Mouse (Mus musculus) intestine, embryonic 16.5 days (tissue): ENCODE data around the gene Syne2. TPM values are rescaled to one million over a fixed set of nuclear protein-coding genes. Genes with fewer than 3 reads are reported as not detected.

Experiments
- ATAC-seq: fragments of 200-750 bp; cut with Nextera tagmentation; 2 replicates; pipeline ENCODE4 v1.8.0; 2017; ENCODE audit warnings: moderate TSS enrichment, moderate library complexity
- H3K27ac ChIP-seq: fragments of 300-500 bp; sonication (generic); 2 replicates; pipeline ENCODE4 v1.5.1; 2014; ENCODE audit warnings: mild to moderate bottlenecking, low read length
- H3K27me3 ChIP-seq: fragments of 300-500 bp; sonication (generic); replicated peaks from 2 replicates; pipeline ENCODE4 v1.6.1; 2014; ENCODE audit warnings: low read length, control low read depth, mixed read lengths; ENCODE audit not compliant: control insufficient read depth, insufficient read depth
- H3K36me3 ChIP-seq: fragments of 300-500 bp; sonication (generic); 2 replicates; pipeline ENCODE4 v1.6.1; 2014; ENCODE audit warnings: low read length, control low read depth; ENCODE audit not compliant: control insufficient read depth, insufficient read depth
- H3K4me1 ChIP-seq: fragments of 300-500 bp; sonication (generic); 2 replicates; pipeline ENCODE4 v1.6.1; 2014; ENCODE audit warnings: low read length, control low read depth, mixed read lengths; ENCODE audit not compliant: control insufficient read depth, insufficient read depth
- H3K4me2 ChIP-seq: fragments of 300-500 bp; sonication (generic); 2 replicates; pipeline ENCODE4 v1.6.1; 2014; ENCODE audit warnings: low read depth, low read length, control low read depth
- H3K4me3 ChIP-seq: fragments of 300-500 bp; sonication (generic); 2 replicates; pipeline ENCODE4 v1.5.1; 2014; ENCODE audit warnings: mild to moderate bottlenecking, low read length
- H3K9ac ChIP-seq: fragments of 300-500 bp; sonication (generic); 2 replicates; pipeline ENCODE4 v1.6.1; 2014; ENCODE audit warnings: low read depth, low read length
- H3K9me3 ChIP-seq: fragments of 300-500 bp; sonication (generic); 2 replicates; pipeline ENCODE4 v1.6.1; 2016; ENCODE audit warnings: low read length, control low read depth; ENCODE audit not compliant: control insufficient read depth
- WGBS: fragments of 180-500 bp; shearing (Covaris S2); extraction: QIAGEN DNeasy Blood & Tissue Kit; methylation state at CpG from one replicate; pipeline ENCODE4 v1.1.7; 2014; 5-methylcytosine and 5-hydroxymethylcytosine counted together
- polyA plus RNA-seq: library from polyadenylated mRNA; unstranded; fragments of >200 nt; fragmentation: Nextera tagmentation; extraction: Ambion mirVana; gene quantifications from 2 replicates; pipeline ENCODE4 v1.2.1, GENCODE M21; 2015

The Syne2 gene
- polyA plus RNA-seq, 1 experiment from 2014 or later, result 28.4 TPM

- Histone ChIP-seq H3K9me3 (no peaks in the 10 kb centered on the region), H3K4me3 (no peak overlapping the region), H3K27me3 (no peaks in the 10 kb centered on the region), H3K9ac (no peak overlapping the region), H3K36me3 (no peaks in the 10 kb centered on the region), H3K4me1 (no peaks in the 10 kb centered on the region), H3K27ac (no peak overlapping the region), H3K4me2 (no peak overlapping the region)
- ATAC-seq, result no peak
- 94% methylated on average over 15 of the region's 15 CpGs for WGBS
These were observed 291.9 kb downstream of the Syne2 start for GRCm38 (mm10) chr12:76109646-76110405.

- Histone ChIP-seq H3K4me3 (no peak overlapping the region), H3K9me3 (no peaks in the 10 kb centered on the region), H3K4me2 (no peak overlapping the region), H3K27me3 (no peaks in the 10 kb centered on the region), H3K36me3 (no peaks in the 10 kb centered on the region), H3K9ac (no peak overlapping the region), H3K27ac (no peak overlapping the region), H3K4me1 (no peaks in the 10 kb centered on the region)
- 77% methylated on average over 3 of the region's 3 CpGs for WGBS
- no peak for ATAC-seq
These were observed 293.1 kb downstream of the Syne2 start for GRCm38 (mm10) chr12:76111046-76111445.

- Histone ChIP-seq H3K27me3 (no peaks in the 10 kb centered on the region), H3K4me3 (no peak overlapping the region), H3K36me3 (no peaks in the 10 kb centered on the region), H3K27ac (no peak overlapping the region), H3K4me2 (no peak overlapping the region), H3K9me3 (no peaks in the 10 kb centered on the region), H3K9ac (no peak overlapping the region), H3K4me1 (no peaks in the 10 kb centered on the region)
- WGBS, result 68% methylated on average over 4 of the region's 4 CpGs
- ATAC-seq, result no peak
These were observed 298.6 kb downstream of the Syne2 start for GRCm38 (mm10) chr12:76116577-76116976.

GRCm38 (mm10) chr12:76117632-76118153 is 299.8 kb downstream of the Syne2 start:
- Histone ChIP-seq H3K27ac (no peak overlapping the region), H3K9me3 (no peaks in the 10 kb centered on the region), H3K27me3 (no peaks in the 10 kb centered on the region), H3K4me1 (no peaks in the 10 kb centered on the region), H3K9ac (no peak overlapping the region), H3K4me2 (no peak overlapping the region), H3K4me3 (no peak overlapping the region), H3K36me3 (no peaks in the 10 kb centered on the region)
- ATAC-seq, result no peak
- 72% methylated on average over 4 of the region's 4 CpGs for WGBS

GRCm38 (mm10) chr12:76123223-76123622 is 305.3 kb downstream of the Syne2 start:
- Histone ChIP-seq H3K4me1 (no peaks in the 10 kb centered on the region), H3K4me2 (no peak overlapping the region), H3K9me3 (no peaks in the 10 kb centered on the region), H3K27me3 (no peaks in the 10 kb centered on the region), H3K9ac (no peak overlapping the region), H3K27ac (no peak overlapping the region), H3K36me3 (no peaks in the 10 kb centered on the region), H3K4me3 (no peak overlapping the region)
- 89% methylated on average over 6 of the region's 6 CpGs for WGBS
- no peak for ATAC-seq

GRCm38 (mm10) chr12:76128306-76128705 is 310.4 kb downstream of the Syne2 start:
- Histone ChIP-seq H3K27me3 (no peaks in the 10 kb centered on the region), H3K4me1 (0 out of 2 replicates have a peak, but pooled peaks cover 6% of the 10 kb centered on the region), H3K4me3 (no peak overlapping the region), H3K4me2 (no peak overlapping the region), H3K9me3 (no peaks in the 10 kb centered on the region), H3K9ac (no peak overlapping the region), H3K27ac (no peak overlapping the region), H3K36me3 (no peaks in the 10 kb centered on the region)
- WGBS, result 50% methylated on average over 3 of the region's 3 CpGs
- ATAC-seq, result no peak

- 0 out of 2 replicates have a peak, but pooled peaks cover 6% of the 10 kb centered on the region for H3K4me1 ChIP-seq
- H3K9me3 ChIP-seq, result no peaks in the 10 kb centered on the region
- H3K9ac ChIP-seq, result no peak overlapping the region
- H3K4me2 ChIP-seq, result no peak overlapping the region
- no peak overlapping the region for H3K4me3 ChIP-seq
- no peaks in the 10 kb centered on the region for H3K36me3 ChIP-seq
- no peak overlapping the region for H3K27ac ChIP-seq
- WGBS, result 85% methylated on average over 10 of the region's 10 CpGs
- H3K27me3 ChIP-seq, result no peaks in the 10 kb centered on the region
- ATAC-seq, result no peak
These were observed 310.9 kb downstream of the Syne2 start for GRCm38 (mm10) chr12:76128831-76129230.

GRCm38 (mm10) chr12:76130281-76130680 is 312.3 kb downstream of the Syne2 start:
- Histone ChIP-seq H3K4me2 (no peak overlapping the region), H3K9me3 (no peaks in the 10 kb centered on the region), H3K27ac (no peak overlapping the region), H3K36me3 (no peaks in the 10 kb centered on the region), H3K9ac (no peak overlapping the region), H3K27me3 (no peaks in the 10 kb centered on the region), H3K4me3 (no peak overlapping the region), H3K4me1 (0 out of 2 replicates have a peak, but pooled peaks cover 6% of the 10 kb centered on the region)
- 27% methylated on average over 4 of the region's 4 CpGs for WGBS
- no peak for ATAC-seq

GRCm38 (mm10) chr12:76130891-76131290 is 313.0 kb downstream of the Syne2 start:
- Histone ChIP-seq H3K9me3 (no peaks in the 10 kb centered on the region), H3K27ac (no peak overlapping the region), H3K36me3 (no peaks in the 10 kb centered on the region), H3K4me3 (no peak overlapping the region), H3K27me3 (no peaks in the 10 kb centered on the region), H3K4me2 (no peak overlapping the region), H3K9ac (no peak overlapping the region), H3K4me1 (0 out of 2 replicates have a peak, but pooled peaks cover 6% of the 10 kb centered on the region)
- 0 out of 2 replicates have a peak, but pooled peaks have one; percentile 46 for ATAC-seq
- 76% methylated on average over 6 of the region's 6 CpGs for WGBS
